In the genomic region with DNA sequence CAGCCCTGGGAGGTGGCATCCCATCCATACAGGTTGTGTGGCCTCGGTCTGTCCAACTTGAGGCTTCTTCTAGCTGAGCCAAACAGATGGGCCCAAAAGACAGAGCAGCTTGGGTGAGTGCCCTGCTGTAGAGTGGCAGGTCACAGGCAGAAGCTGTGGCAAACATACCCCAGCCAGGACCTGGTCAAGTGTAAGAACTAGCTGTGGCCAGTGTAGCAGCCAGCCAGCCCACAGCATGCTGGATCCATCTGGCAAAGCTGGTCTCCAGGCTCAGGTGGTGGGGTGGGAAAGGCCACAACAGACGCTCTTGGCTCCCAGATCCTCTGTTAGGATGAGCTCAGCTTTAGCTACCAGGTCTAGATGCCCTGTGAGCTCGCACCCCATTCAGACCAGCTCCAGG, we compare ENCODE assay signal across 12 mouse cellular contexts.
"Had no signal": no experiment of that assay in that cellular context is flagged by ENCODE, and none has a peak within 500 bp of the region (broad histone marks: within the 10 kb centered on the region; RNA-seq: fewer than 3 reads in every experiment).

No protein-coding gene starts in this region.

- H3K9ac ChIP-seq: limb, embryonic 13.5 days; liver, embryonic 14.5 days; midbrain, embryonic 12.5 days; neural tube, embryonic 15.5 days had no signal

- H3K27ac ChIP-seq: limb, embryonic 13.5 days; liver, embryonic 14.5 days; midbrain, embryonic 12.5 days; neural tube, embryonic 15.5 days had no signal

- H3K9me3 ChIP-seq: limb, embryonic 13.5 days; midbrain, embryonic 12.5 days; neural tube, embryonic 15.5 days had no signal

- H3K4me3 ChIP-seq: limb, embryonic 13.5 days; midbrain, embryonic 12.5 days; myocyte; neural tube, embryonic 15.5 days had no signal

- DNase-seq: kidney, postnatal 25 days; layer of hippocampus, adult 9-11 months; layer of hippocampus, postnatal 36 days; lung, adult 18-20 months; right cerebral cortex, adult 18-20 months; right cerebral cortex, postnatal 25 days; thymus, postnatal 36 days had no signal

- H3K36me3 ChIP-seq: midbrain, embryonic 12.5 days; neural tube, embryonic 15.5 days had no signal

- H3K4me2 ChIP-seq: limb, embryonic 13.5 days; midbrain, embryonic 12.5 days; neural tube, embryonic 15.5 days had no signal
